Mouse (Mus musculus) liver, embryonic 15.5 days (tissue): ENCODE data around the gene Prox1. TPM values are rescaled to one million over a fixed set of nuclear protein-coding genes. Genes with fewer than 3 reads are reported as not detected.

Experiments
- ATAC-seq: fragments of 200-750 bp; cut with Nextera tagmentation; 2 replicates; pipeline ENCODE4 v1.8.0; 2017; ENCODE audit warnings: moderate number of reproducible peaks, mild to moderate bottlenecking, moderate library complexity; ENCODE audit not compliant: insufficient read depth
- H3K27ac ChIP-seq: fragments of 300-500 bp; sonication (generic); replicated peaks from 2 replicates; pipeline ENCODE4 v1.5.1; 2015; ENCODE audit warnings: mild to moderate bottlenecking, inconsistent platforms
- H3K27me3 ChIP-seq: fragments of 300-500 bp; sonication (generic); 2 replicates; pipeline ENCODE4 v1.6.1; 2015; ENCODE audit warnings: mild to moderate bottlenecking, inconsistent platforms
- H3K36me3 ChIP-seq: fragments of 300-500 bp; sonication (generic); replicated peaks from 2 replicates; pipeline ENCODE4 v1.6.1; 2015; ENCODE audit warnings: moderate library complexity, mild to moderate bottlenecking, inconsistent platforms
- H3K4me1 ChIP-seq: fragments of 300-500 bp; sonication (generic); replicated peaks from 2 replicates; pipeline ENCODE4 v1.6.1; 2015; ENCODE audit warnings: inconsistent platforms
- H3K4me2 ChIP-seq: fragments of 300-500 bp; sonication (generic); 2 replicates; pipeline ENCODE4 v1.6.1; 2015; ENCODE audit warnings: moderate library complexity, mild to moderate bottlenecking, inconsistent platforms
- H3K4me3 ChIP-seq: fragments of 300-500 bp; sonication (generic); replicated peaks from 2 replicates; pipeline ENCODE4 v1.5.1; 2015; ENCODE audit warnings: mild to moderate bottlenecking, inconsistent platforms
- H3K9ac ChIP-seq: fragments of 300-500 bp; sonication (generic); 2 replicates; pipeline ENCODE4 v1.6.1; 2015; ENCODE audit warnings: moderate library complexity, mild to moderate bottlenecking, inconsistent platforms
- H3K9me3 ChIP-seq: fragments of 300-500 bp; sonication (generic); replicated peaks from 2 replicates; pipeline ENCODE4 v1.6.1; 2016; ENCODE audit warnings: inconsistent platforms
- WGBS: fragments of 180-500 bp; shearing (Covaris S2); methylation state at CpG from one replicate; pipeline ENCODE4 v1.1.7; 2015; ENCODE audit warnings: mixed read lengths; ENCODE audit not compliant: insufficient replicate concordance; 5-methylcytosine and 5-hydroxymethylcytosine counted together
- polyA plus RNA-seq: library from polyadenylated mRNA; unstranded; fragments of >200 nt; fragmentation: Nextera tagmentation; extraction: Ambion mirVana; gene quantifications from 2 replicates; pipeline ENCODE4 v1.2.1, GENCODE M21; 2015

The Prox1 gene
- polyA plus RNA-seq, 1 experiment from 2014 or later, result 5.2 TPM

DNA sequence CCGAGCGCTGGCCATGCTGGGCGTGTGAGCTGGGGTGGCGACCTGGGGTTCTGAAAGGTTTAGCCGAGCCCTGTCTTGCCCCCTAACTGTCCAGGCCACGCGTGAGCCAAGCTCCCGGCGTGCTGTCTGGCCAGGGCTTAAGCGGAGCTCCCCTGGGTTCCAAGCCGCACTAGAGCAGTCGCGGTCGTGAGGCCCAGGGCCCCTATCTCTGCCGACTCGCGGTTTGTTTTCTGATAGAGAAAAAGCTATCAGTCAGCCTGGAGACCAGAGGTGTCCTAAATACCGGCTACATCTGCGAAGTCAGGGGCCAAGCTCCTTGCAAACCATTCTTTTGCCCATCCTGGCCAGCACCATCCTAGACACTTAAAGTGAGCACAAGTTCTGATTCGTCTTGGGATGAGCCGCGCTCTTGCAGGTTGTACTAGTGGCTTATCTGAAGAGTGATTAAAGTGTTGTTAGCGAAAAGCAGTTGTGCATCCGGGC lies 2.5 kb upstream of the Prox1 start:
- peak overlapping the region; percentile 60 for H3K4me2 ChIP-seq
- peak overlapping the region; percentile 69 for H3K27ac ChIP-seq
- WGBS, result 2% methylated on average over 24 of the region's 24 CpGs
- H3K9ac ChIP-seq, result peak overlapping the region; percentile 40; the same call in 1 of the 2 replicates
- H3K4me3 ChIP-seq, result peak overlapping the region; percentile 57
- H3K4me1 ChIP-seq, result peaks cover 8% of the 10 kb centered on the region
- H3K27me3 ChIP-seq, result peaks cover 85% of the 10 kb centered on the region
- no peaks in the 10 kb centered on the region for H3K36me3 ChIP-seq
- no peaks in the 10 kb centered on the region for H3K9me3 ChIP-seq
- ATAC-seq, result no peak

DNA sequence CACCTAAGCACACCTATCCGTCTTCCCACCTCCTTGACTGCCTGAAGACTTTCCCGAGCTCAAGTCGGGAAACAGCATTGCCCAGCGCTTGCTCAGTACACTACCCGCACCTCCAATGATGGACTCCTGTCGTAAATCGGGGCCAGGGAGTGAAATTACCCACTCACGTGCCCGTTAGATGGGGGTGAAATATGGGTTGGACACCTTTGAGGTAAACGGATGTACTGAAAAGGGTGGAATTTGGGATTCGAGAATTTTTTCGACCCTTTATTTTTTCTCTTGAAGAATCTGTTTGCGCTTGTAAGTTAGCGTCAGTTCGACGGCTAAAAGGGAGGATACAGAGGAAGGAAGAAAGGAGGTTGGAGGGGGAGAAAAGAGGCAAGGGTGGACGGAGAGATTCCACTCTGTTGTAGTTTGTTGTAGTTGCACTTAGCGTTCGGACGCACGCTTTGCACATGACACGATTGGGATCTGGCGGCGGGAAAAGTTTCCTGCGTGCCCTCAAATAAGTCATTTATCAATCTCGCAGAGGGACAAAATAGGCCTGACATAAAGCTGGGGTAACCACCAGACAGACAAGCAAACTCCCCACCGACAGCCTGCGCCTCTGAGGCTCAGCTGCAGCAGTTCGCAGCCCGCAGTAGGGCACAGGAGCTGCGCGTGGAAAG lies 1.9 kb upstream of the Prox1 start:
- 2% methylated on average over 32 of the region's 32 CpGs for WGBS
- H3K9me3 ChIP-seq, result no peaks in the 10 kb centered on the region
- peaks cover 91% of the 10 kb centered on the region for H3K27me3 ChIP-seq
- H3K4me3 ChIP-seq, result peak overlapping the region; percentile 57
- ATAC-seq, result no peak
- peaks cover 8% of the 10 kb centered on the region for H3K4me1 ChIP-seq
- H3K9ac ChIP-seq, result peak overlapping the region; percentile 40; the same call in 1 of the 2 replicates
- peak overlapping the region; percentile 69 for H3K27ac ChIP-seq
- no peaks in the 10 kb centered on the region for H3K36me3 ChIP-seq
- peak overlapping the region; percentile 60 for H3K4me2 ChIP-seq

DNA sequence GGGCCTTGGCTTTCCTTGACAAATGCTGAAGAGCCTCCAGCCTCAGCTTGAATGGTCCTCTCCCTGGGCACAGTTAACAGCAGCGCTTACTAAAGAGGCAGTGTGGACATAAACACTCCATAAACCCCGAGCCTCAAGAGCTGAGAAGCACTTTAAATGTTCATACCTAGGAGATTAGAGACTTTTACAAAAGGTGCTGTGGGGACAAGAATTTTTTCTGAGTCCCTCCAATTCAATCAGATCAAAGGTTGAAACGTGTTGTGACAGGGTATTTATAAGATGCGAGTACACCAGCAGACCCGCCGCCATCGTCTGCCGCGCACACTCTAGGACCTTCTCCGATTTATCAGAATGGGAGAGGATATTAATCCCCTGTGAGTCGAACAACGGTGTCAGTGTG lies 1.2 kb upstream of the Prox1 start:
- ATAC-seq, result no peak
- no peak overlapping the region for H3K9ac ChIP-seq
- H3K4me1 ChIP-seq, result peaks cover 5% of the 10 kb centered on the region
- no peak overlapping the region for H3K27ac ChIP-seq
- H3K36me3 ChIP-seq, result no peaks in the 10 kb centered on the region
- H3K4me2 ChIP-seq, result peak overlapping the region; percentile 60
- H3K4me3 ChIP-seq, result peak overlapping the region; percentile 57
- peaks cover 92% of the 10 kb centered on the region for H3K27me3 ChIP-seq
- H3K9me3 ChIP-seq, result no peaks in the 10 kb centered on the region
- WGBS, result under 1% methylated on average over 12 of the region's 12 CpGs

DNA sequence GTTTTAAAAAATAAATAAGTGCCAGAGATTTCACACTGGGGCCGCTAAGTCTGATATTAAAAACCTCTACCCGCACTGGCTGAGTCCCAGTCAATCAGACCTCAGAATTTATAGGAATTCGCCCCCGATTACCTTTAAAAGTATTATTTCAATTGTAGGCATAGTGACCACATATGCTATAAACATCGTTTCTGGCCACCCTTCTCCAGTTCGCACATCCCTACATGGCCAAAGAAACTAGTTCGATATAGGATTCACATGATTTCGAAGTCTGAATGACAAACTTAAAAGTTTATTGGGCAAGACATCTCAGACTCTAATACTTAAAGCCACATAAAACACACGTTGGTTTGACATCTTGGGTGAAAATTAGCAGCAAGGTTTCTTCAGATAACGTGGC lies 827 bp upstream of the Prox1 start:
- peaks cover 5% of the 10 kb centered on the region for H3K4me1 ChIP-seq
- H3K36me3 ChIP-seq, result no peaks in the 10 kb centered on the region
- WGBS, result 5% methylated on average over 10 of the region's 10 CpGs
- H3K9ac ChIP-seq, result no peak overlapping the region
- ATAC-seq, result no peak
- H3K27ac ChIP-seq, result no peak overlapping the region
- H3K27me3 ChIP-seq, result peaks cover 90% of the 10 kb centered on the region
- peak overlapping the region; percentile 57 for H3K4me3 ChIP-seq
- no peaks in the 10 kb centered on the region for H3K9me3 ChIP-seq
- H3K4me2 ChIP-seq, result peak overlapping the region; percentile 60

DNA sequence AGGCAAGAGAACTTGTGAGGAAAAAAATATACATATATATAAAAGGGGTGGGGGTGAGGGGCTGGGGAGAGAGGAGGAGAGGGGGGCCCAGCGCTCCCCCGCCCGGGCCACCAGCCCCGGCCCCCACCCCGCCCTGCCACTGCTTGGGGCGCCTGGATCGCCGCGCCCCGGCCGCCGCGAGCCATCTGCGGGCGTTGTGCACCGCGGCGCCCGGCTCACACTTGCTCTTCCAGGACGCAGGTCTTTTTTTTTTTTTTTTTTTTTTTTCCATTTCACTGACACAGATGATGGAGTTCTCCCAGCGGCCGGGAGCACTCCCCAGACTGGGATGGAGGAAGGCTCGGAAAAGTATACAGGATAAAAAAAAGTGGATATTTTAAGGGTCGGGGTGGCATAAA lies 304 bp upstream of the Prox1 start:
- peaks cover 5% of the 10 kb centered on the region for H3K4me1 ChIP-seq
- H3K9me3 ChIP-seq, result no peaks in the 10 kb centered on the region
- H3K27me3 ChIP-seq, result peaks cover 85% of the 10 kb centered on the region
- under 1% methylated on average over 22 of the region's 24 CpGs for WGBS
- H3K4me2 ChIP-seq, result peak overlapping the region; percentile 60
- peak overlapping the region; percentile 39; the same call in 1 of the 2 replicates for H3K9ac ChIP-seq
- H3K27ac ChIP-seq, result peak overlapping the region; percentile 76
- ATAC-seq, result peak; percentile 14; the same call in 1 of the 2 replicates
- H3K36me3 ChIP-seq, result no peaks in the 10 kb centered on the region
- peak overlapping the region; percentile 57 for H3K4me3 ChIP-seq

DNA sequence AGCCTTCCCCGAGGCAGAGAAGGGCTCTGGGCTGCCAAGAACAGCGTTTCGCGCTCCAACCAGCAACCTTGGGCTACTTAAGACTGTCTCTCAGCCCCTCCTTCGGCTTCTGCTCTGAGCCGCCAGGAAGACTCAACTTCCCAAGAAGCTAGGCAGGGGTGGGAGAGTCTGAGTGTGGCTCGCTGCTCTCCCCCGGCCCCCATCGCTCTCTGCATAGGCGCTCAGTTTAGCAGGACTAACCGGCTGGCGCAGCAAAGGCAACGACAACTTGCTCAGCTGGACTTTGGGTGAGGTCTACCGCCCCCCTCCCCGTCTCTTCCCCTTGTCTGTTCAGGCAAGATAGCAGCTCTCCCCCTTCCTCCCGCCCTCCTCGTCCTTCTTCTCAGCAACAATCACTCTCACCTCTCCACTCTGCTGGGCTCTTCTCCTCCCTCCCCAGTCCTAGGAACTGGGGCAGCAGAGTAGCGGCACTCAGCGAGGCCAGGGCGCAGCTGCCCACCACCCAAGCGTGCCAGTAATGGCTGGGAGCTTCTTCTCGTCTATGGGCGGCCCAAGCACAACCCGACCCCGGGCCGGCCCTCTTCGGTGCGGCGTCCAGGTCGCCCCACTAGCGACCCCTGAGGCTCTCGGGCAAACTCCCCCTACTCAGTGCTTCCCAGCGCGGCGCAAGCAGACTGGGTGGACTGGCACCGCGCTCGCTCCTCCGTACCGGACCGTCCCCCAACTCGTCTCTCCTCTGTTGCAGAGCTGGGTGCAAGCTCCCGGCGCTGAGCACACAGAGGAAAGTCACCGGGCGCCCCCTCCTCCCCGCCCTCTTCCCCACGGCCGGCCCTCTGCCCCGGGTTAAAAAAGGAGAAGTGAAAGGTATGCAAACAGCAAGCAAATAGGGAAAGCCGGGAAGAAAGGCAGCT lies 1.5 kb downstream of the Prox1 start:
- ATAC-seq, result no peak; the same call in 1 of the 2 replicates
- H3K9ac ChIP-seq, result peak overlapping the region; percentile 38
- peak overlapping the region; percentile 76 for H3K27ac ChIP-seq
- peak overlapping the region; percentile 60 for H3K4me2 ChIP-seq
- H3K27me3 ChIP-seq, result peaks cover 71% of the 10 kb centered on the region
- under 1% methylated on average over 51 of the region's 51 CpGs for WGBS
- no peaks in the 10 kb centered on the region for H3K36me3 ChIP-seq
- H3K4me1 ChIP-seq, result no peaks in the 10 kb centered on the region
- H3K9me3 ChIP-seq, result no peaks in the 10 kb centered on the region
- peak overlapping the region; percentile 57 for H3K4me3 ChIP-seq

DNA sequence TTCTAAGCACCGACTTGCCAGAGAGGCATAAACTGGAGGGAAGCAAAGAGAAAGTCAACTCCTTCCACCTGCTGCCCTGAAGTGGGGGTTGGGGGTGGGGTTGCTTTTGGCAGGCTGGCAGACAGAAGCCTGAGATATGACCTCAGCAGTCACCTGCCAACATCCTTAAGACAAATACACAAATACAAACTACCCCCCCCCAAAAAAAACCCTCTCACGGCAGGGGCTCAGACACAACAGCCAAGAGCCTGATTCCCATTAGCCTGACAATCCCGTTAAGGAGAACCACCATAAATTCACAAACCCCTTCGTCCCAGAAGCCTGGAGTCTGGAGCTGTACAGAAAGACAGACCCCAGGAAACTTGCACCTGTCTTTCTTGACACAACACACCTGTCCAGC lies 2.4 kb downstream of the Prox1 start:
- no peak for ATAC-seq
- no peaks in the 10 kb centered on the region for H3K9me3 ChIP-seq
- H3K4me2 ChIP-seq, result peak overlapping the region; percentile 60
- H3K4me1 ChIP-seq, result no peaks in the 10 kb centered on the region
- peak overlapping the region; percentile 57 for H3K4me3 ChIP-seq
- H3K27ac ChIP-seq, result no peak overlapping the region
- peaks cover 62% of the 10 kb centered on the region for H3K27me3 ChIP-seq
- 0 out of 2 replicates have a peak overlapping the region, but pooled peaks have one; percentile 38 for H3K9ac ChIP-seq
- 3% methylated on average over 4 of the region's 4 CpGs for WGBS
- H3K36me3 ChIP-seq, result no peaks in the 10 kb centered on the region

DNA sequence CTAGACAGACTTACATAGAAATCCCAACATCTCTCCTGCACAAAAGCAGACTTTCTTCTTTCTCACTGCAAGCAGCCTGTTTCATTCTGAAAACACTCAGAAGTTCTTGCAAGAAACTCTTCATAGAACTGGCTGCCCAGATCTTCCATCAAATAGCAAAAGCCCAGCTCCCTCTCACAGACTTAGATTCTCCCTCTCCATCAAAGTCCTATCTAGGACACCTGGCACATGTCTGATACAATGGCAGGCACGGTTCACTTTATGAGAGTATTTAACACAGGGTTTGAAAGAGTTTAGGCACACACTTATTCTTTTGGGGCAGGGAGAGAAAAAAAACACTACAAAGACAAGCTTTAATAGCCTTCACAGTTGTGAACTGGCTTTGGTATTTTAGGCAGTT lies 2.9 kb downstream of the Prox1 start:
- peak overlapping the region; percentile 60 for H3K4me2 ChIP-seq
- H3K4me1 ChIP-seq, result no peaks in the 10 kb centered on the region
- H3K36me3 ChIP-seq, result no peaks in the 10 kb centered on the region
- peaks cover 57% of the 10 kb centered on the region for H3K27me3 ChIP-seq
- peak overlapping the region; percentile 57; the same call in 1 of the 2 replicates for H3K4me3 ChIP-seq
- H3K9ac ChIP-seq, result no peak overlapping the region
- 11% methylated on average over 1 of the region's 1 CpGs for WGBS
- no peak for ATAC-seq
- no peak overlapping the region for H3K27ac ChIP-seq
- no peaks in the 10 kb centered on the region for H3K9me3 ChIP-seq

DNA sequence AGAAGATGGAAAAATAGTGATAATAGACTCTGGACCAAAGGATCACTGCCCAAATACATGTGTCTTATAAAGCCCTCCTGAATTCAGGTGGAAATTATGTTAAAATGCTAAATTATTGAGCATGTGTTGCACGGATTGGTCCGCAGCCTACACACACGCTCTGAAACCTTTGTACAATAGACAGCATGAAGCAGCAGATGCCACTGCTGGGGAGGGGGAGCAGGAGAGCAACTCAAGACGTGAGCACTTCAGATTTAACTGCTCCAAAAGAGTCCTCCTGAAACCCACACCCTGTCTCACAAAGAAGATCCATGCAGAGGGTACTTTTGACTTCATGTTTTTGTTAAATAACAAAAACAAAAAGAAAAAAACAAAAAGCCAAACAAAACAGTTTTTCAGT lies 5.0 kb downstream of the Prox1 start:
- Histone ChIP-seq H3K4me3 (no peak overlapping the region), H3K27ac (no peak overlapping the region), H3K36me3 (0 out of 2 replicates have a peak, but pooled peaks cover 10% of the 10 kb centered on the region), H3K4me1 (no peaks in the 10 kb centered on the region), H3K9ac (no peak overlapping the region), H3K9me3 (no peaks in the 10 kb centered on the region), H3K4me2 (no peak overlapping the region), H3K27me3 (peaks cover 36% of the 10 kb centered on the region)
- 44% methylated on average over 4 of the region's 4 CpGs for WGBS
- no peak for ATAC-seq

DNA sequence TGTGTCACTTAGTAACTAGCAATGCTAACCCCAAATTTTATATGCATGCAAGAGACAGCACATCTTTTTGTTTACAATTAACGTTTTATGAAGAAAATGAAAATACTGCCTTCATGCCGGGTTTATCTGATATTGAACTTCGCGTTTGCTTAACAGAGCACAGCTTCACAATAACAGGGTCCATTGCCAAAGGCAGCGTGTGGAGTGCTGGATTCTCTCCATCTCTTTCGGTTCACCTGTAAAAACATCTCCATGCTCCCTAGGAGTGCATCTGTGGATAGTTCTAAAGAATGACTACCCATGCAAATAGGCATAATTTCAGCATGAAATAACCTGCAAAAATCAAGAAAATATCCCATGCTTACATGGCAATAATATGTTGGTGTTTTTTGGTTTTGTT lies 7.0 kb downstream of the Prox1 start:
- Histone ChIP-seq H3K4me1 (no peaks in the 10 kb centered on the region), H3K9ac (no peak overlapping the region), H3K27me3 (peaks cover 15% of the 10 kb centered on the region), H3K4me3 (no peak overlapping the region), H3K4me2 (no peak overlapping the region), H3K36me3 (0 out of 2 replicates have a peak, but pooled peaks cover 11% of the 10 kb centered on the region), H3K27ac (no peak overlapping the region), H3K9me3 (no peaks in the 10 kb centered on the region)
- WGBS, result 68% methylated on average over 6 of the region's 6 CpGs
- no peak for ATAC-seq
